Mouse (Mus musculus): ENCODE data around the gene Mdk. TPM values are rescaled to one million over a fixed set of nuclear protein-coding genes. Genes with fewer than 3 reads are reported as not detected.
A peak's percentile ranks its signal among the peaks of the same experiment; 100 is the strongest.

The Mdk gene
- polyA plus RNA-seq, 1 experiment from 2014 or later = 700 TPM

GRCm38 (mm10) chr2:91960459-91960858 lies 28.4 kb upstream of the Mdk start:
- no peaks in the 10 kb centered on the region for H3K36me3 ChIP-seq (ENCODE audit: control insufficient read depth, insufficient read depth, low read length)
- H3K4me2 ChIP-seq (ENCODE audit: low read depth, low read length) = no peak overlapping the region
- no peaks in the 10 kb centered on the region for H3K9me3 ChIP-seq (ENCODE audit: control insufficient read depth, low read length)
- H3K4me1 ChIP-seq (ENCODE audit: control insufficient read depth, insufficient read depth, low read length) = peaks cover 24% of the 10 kb centered on the region
- H3K27ac ChIP-seq (replicated peaks; ENCODE audit: low read depth, low read length) = no peak overlapping the region
- ATAC-seq (ENCODE audit: low read depth) (no peak), DNase-seq (ENCODE audit: low spot score) (no peak)
- H3K9ac ChIP-seq (ENCODE audit: low read depth, low read length) = no peak overlapping the region
- no peak overlapping the region for H3K4me3 ChIP-seq (ENCODE audit: low read depth, low read length)
- 89% methylated on average over 5 of the region's 5 CpGs for WGBS
- H3K27me3 ChIP-seq (replicated peaks; ENCODE audit: control insufficient read depth, insufficient read depth, low read length) = no peaks in the 10 kb centered on the region

DNA sequence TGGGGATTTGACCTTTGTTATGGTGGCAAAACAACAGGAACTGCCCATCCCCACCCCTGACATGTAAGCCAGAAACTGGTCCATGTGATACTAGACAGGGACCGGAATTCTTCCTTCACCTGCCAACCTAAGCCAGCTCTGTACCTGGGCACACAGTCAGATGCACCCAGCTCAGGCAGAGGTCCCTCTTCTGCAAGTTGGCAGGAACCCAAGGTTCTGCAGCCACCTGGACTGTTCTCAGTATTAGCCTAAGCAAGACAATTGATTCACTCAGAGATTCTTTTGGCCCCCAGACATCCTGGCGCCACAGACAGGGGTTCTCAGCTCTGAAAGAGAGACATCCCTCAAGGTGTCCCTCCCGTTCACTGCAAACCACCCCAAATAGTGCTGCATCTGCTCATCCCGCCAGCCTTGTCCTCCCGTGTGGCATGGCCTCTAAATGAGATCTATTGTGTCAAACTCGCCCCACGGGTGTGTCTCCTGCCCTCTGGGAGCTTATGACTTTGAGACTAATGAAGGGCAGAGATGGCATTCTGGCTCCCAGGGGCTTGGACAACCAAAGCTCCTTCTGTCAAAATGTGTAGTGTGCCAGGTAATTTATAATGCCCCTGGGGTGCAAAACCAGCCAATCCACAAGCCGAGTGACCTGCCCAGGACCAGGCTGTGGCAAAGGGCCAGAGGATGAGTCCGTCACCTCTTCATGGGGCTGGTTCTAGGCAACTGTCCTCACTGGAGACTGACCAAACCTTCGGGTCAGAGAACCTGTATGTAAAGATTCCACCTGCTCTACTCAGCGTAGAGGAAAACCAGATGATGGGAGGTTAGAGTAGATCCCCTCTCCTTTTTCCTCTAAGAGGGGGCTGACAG lies 27.7 kb upstream of the Mdk start:
- WGBS = 76% methylated on average over 11 of the region's 11 CpGs
- Histone ChIP-seq H3K9ac (ENCODE audit: low read depth, low read length) (no peak overlapping the region), H3K4me1 (ENCODE audit: control insufficient read depth, insufficient read depth, low read length) (peaks cover 20% of the 10 kb centered on the region)

GRCm38 (mm10) chr2:91958701-91959457 lies 26.8 kb upstream of the Mdk start:
- Histone ChIP-seq H3K36me3 (ENCODE audit: control insufficient read depth, insufficient read depth, low read length) (peaks cover 4% of the 10 kb centered on the region; the same call in 1 of the 2 replicates), H3K9me3 (ENCODE audit: control insufficient read depth, low read length) (no peaks in the 10 kb centered on the region), H3K9ac (ENCODE audit: low read depth, low read length) (no peak overlapping the region), H3K4me3 (ENCODE audit: low read depth, low read length) (no peak overlapping the region), H3K27ac (replicated peaks; ENCODE audit: low read depth, low read length) (no peak overlapping the region), H3K27me3 (replicated peaks; ENCODE audit: control insufficient read depth, insufficient read depth, low read length) (no peaks in the 10 kb centered on the region), H3K4me1 (ENCODE audit: control insufficient read depth, insufficient read depth, low read length) (peaks cover 22% of the 10 kb centered on the region), H3K4me2 (ENCODE audit: low read depth, low read length) (no peak overlapping the region)
- DNase-seq (ENCODE audit: low spot score) = peak; percentile 52
- ATAC-seq (ENCODE audit: low read depth) = no peak
- WGBS = 44% methylated on average over 9 of the region's 10 CpGs

More for the DNA sequence above, 27.7 kb upstream of the Mdk start:
- no peak for DNase-seq (ENCODE audit: low spot score)
- no peak overlapping the region for H3K4me2 ChIP-seq (ENCODE audit: low read depth, low read length)
- no peaks in the 10 kb centered on the region for H3K9me3 ChIP-seq (ENCODE audit: control insufficient read depth, low read length)
- no peak overlapping the region for H3K27ac ChIP-seq (replicated peaks; ENCODE audit: low read depth, low read length)
- peaks cover 1% of the 10 kb centered on the region; the same call in 1 of the 2 replicates for H3K36me3 ChIP-seq (ENCODE audit: control insufficient read depth, insufficient read depth, low read length)
- no peak for ATAC-seq (ENCODE audit: low read depth)
- no peak overlapping the region for H3K4me3 ChIP-seq (ENCODE audit: low read depth, low read length)
- no peaks in the 10 kb centered on the region for H3K27me3 ChIP-seq (replicated peaks; ENCODE audit: control insufficient read depth, insufficient read depth, low read length)

DNA sequence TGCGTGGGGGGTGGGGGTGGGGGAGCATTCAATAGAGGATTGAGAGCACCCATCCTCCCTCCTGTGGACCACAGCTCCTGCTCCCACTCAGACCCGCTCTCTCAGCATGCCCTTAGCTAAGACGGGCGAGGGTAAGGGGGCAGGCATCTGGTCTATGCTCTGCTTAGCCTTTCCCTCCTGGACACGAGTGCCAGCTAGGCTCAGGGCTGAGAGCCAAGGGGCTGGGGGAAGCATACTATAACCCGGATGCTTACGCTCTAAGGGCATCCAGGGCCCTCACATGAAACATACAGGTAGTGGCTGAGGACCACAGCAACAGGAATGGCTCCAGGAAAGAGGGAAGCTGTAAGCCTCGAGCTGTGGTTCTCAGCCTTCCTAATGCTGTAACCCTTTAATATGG lies 26.0 kb upstream of the Mdk start:
- no peak overlapping the region for H3K27ac ChIP-seq (replicated peaks; ENCODE audit: low read depth, low read length)
- ATAC-seq (ENCODE audit: low read depth) (no peak), DNase-seq (ENCODE audit: low spot score) (no peak)
- H3K4me1 ChIP-seq (ENCODE audit: control insufficient read depth, insufficient read depth, low read length) = peaks cover 23% of the 10 kb centered on the region
- no peak overlapping the region for H3K4me2 ChIP-seq (ENCODE audit: low read depth, low read length)
- peaks cover 4% of the 10 kb centered on the region; the same call in 1 of the 2 replicates for H3K36me3 ChIP-seq (ENCODE audit: control insufficient read depth, insufficient read depth, low read length)
- H3K27me3 ChIP-seq (replicated peaks; ENCODE audit: control insufficient read depth, insufficient read depth, low read length) = no peaks in the 10 kb centered on the region
- no peak overlapping the region for H3K9ac ChIP-seq (ENCODE audit: low read depth, low read length)
- 89% methylated on average over 8 of the region's 8 CpGs for WGBS
- no peak overlapping the region for H3K4me3 ChIP-seq (ENCODE audit: low read depth, low read length)
- H3K9me3 ChIP-seq (ENCODE audit: control insufficient read depth, low read length) = no peaks in the 10 kb centered on the region

- no peaks in the 10 kb centered on the region for H3K27me3 ChIP-seq (replicated peaks; ENCODE audit: control insufficient read depth, insufficient read depth, low read length)
- no peak overlapping the region for H3K4me2 ChIP-seq (ENCODE audit: low read depth, low read length)
- H3K27ac ChIP-seq (replicated peaks; ENCODE audit: low read depth, low read length) = no peak overlapping the region
- H3K4me3 ChIP-seq (ENCODE audit: low read depth, low read length) = no peak overlapping the region
- H3K9me3 ChIP-seq (ENCODE audit: control insufficient read depth, low read length) = no peaks in the 10 kb centered on the region
- peaks cover 4% of the 10 kb centered on the region; the same call in 1 of the 2 replicates for H3K36me3 ChIP-seq (ENCODE audit: control insufficient read depth, insufficient read depth, low read length)
- WGBS = 20% methylated on average over 2 of the region's 4 CpGs
- peaks cover 16% of the 10 kb centered on the region for H3K4me1 ChIP-seq (ENCODE audit: control insufficient read depth, insufficient read depth, low read length)
- peak; percentile 82 for ATAC-seq (ENCODE audit: low read depth)
- H3K9ac ChIP-seq (ENCODE audit: low read depth, low read length) = no peak overlapping the region
- peak; percentile 85 for DNase-seq (ENCODE audit: low spot score)
These were observed 25.0 kb upstream of the Mdk start for GRCm38 (mm10) chr2:91957096-91957495.

GRCm38 (mm10) chr2:91955875-91956274 lies 23.8 kb upstream of the Mdk start:
- no peak for DNase-seq (ENCODE audit: low spot score)
- Histone ChIP-seq H3K27ac (replicated peaks; ENCODE audit: low read depth, low read length) (no peak overlapping the region), H3K4me2 (ENCODE audit: low read depth, low read length) (no peak overlapping the region), H3K4me3 (ENCODE audit: low read depth, low read length) (no peak overlapping the region), H3K9ac (ENCODE audit: low read depth, low read length) (no peak overlapping the region), H3K4me1 (ENCODE audit: control insufficient read depth, insufficient read depth, low read length) (peaks cover 14% of the 10 kb centered on the region), H3K27me3 (replicated peaks; ENCODE audit: control insufficient read depth, insufficient read depth, low read length) (no peaks in the 10 kb centered on the region), H3K9me3 (ENCODE audit: control insufficient read depth, low read length) (no peaks in the 10 kb centered on the region), H3K36me3 (ENCODE audit: control insufficient read depth, insufficient read depth, low read length) (peaks cover 4% of the 10 kb centered on the region; the same call in 1 of the 2 replicates)
- WGBS = 78% methylated on average over 6 of the region's 6 CpGs
- no peak for ATAC-seq (ENCODE audit: low read depth)

GRCm38 (mm10) chr2:91955121-91955591 lies 23.1 kb upstream of the Mdk start:
- peaks cover 21% of the 10 kb centered on the region for H3K4me1 ChIP-seq (ENCODE audit: control insufficient read depth, insufficient read depth, low read length)
- H3K27ac ChIP-seq (replicated peaks; ENCODE audit: low read depth, low read length) = no peak overlapping the region
- H3K4me2 ChIP-seq (ENCODE audit: low read depth, low read length) = no peak overlapping the region
- H3K4me3 ChIP-seq (ENCODE audit: low read depth, low read length) = no peak overlapping the region
- ATAC-seq (ENCODE audit: low read depth) (no peak), DNase-seq (ENCODE audit: low spot score) (no peak)
- 91% methylated on average over 4 of the region's 4 CpGs for WGBS
- H3K9me3 ChIP-seq (ENCODE audit: control insufficient read depth, low read length) = no peaks in the 10 kb centered on the region
- H3K27me3 ChIP-seq (replicated peaks; ENCODE audit: control insufficient read depth, insufficient read depth, low read length) = no peaks in the 10 kb centered on the region
- H3K9ac ChIP-seq (ENCODE audit: low read depth, low read length) = no peak overlapping the region
- H3K36me3 ChIP-seq (ENCODE audit: control insufficient read depth, insufficient read depth, low read length) = peaks cover 4% of the 10 kb centered on the region; the same call in 1 of the 2 replicates

GRCm38 (mm10) chr2:91953825-91954224 lies 21.7 kb upstream of the Mdk start:
- DNase-seq (ENCODE audit: low spot score) (peak; percentile 64), ATAC-seq (ENCODE audit: low read depth) (no peak)
- Histone ChIP-seq H3K9ac (ENCODE audit: low read depth, low read length) (0 out of 2 replicates have a peak overlapping the region, but pooled peaks have one; percentile 2), H3K9me3 (ENCODE audit: control insufficient read depth, low read length) (no peaks in the 10 kb centered on the region), H3K4me1 (ENCODE audit: control insufficient read depth, insufficient read depth, low read length) (peaks cover 33% of the 10 kb centered on the region), H3K27me3 (replicated peaks; ENCODE audit: control insufficient read depth, insufficient read depth, low read length) (no peaks in the 10 kb centered on the region), H3K4me2 (ENCODE audit: low read depth, low read length) (no peak overlapping the region), H3K36me3 (ENCODE audit: control insufficient read depth, insufficient read depth, low read length) (peaks cover 4% of the 10 kb centered on the region; the same call in 1 of the 2 replicates), H3K27ac (replicated peaks; ENCODE audit: low read depth, low read length) (peak overlapping the region; percentile 18; the same call in 1 of the 2 replicates), H3K4me3 (ENCODE audit: low read depth, low read length) (no peak overlapping the region)
- WGBS = 22% methylated on average over 4 of the region's 5 CpGs

All from embryonic facial prominence, embryonic 14.5 days (tissue).